Mouse (Mus musculus) liver, postnatal 0 days (tissue): Measurements from ENCODE around the gene Cflar.

ENCODE experiments used
- CTCF ChIP-seq: sonication (generic); IDR thresholded peaks from 2 replicates; pipeline ENCODE4 v1.5.1; 2016; ENCODE audit warnings: antibody characterized with exemption, low read depth
- EP300 ChIP-seq: IDR thresholded peaks from 2 replicates; pipeline ENCODE4 v1.6.1; 2016; ENCODE audit warnings: antibody characterized with exemption, low read depth, mild to moderate bottlenecking

GRCm38 (mm10) chr1:58733636-58734035 is 22.3 kb downstream of the Cflar start:
- TF ChIP-seq CTCF (no peak), EP300 (no peak)
